Mouse (Mus musculus) myocyte (in vitro differentiated cells): ENCODE measurements at regions not wholly inside any gene's neighbourhood (a gene's known extent, or its start where the extent isn't known, plus 50 kb on each side); places are given as distances from the start of the nearest gene placed in this dataset.

Experiments
- H3K27me3 ChIP-seq: one replicate; pipeline ENCODE4 v1.6.1; 2011; ENCODE audit not compliant: control insufficient read depth, insufficient read depth, insufficient read length
- H3K36me3 ChIP-seq: one replicate; pipeline ENCODE4 v1.6.1; 2011; ENCODE audit not compliant: control insufficient read depth, insufficient read depth
- H3K4me2 ChIP-seq: one replicate; pipeline ENCODE4 v1.6.1; 2011; ENCODE audit warnings: low read depth, control low read depth
- H3K4me3 ChIP-seq: one replicate; pipeline ENCODE4 v1.5.1; 2011; ENCODE audit warnings: mild to moderate bottlenecking, control low read depth, moderate library complexity
- H3K79me2 ChIP-seq: one replicate; pipeline ENCODE4 v1.6.1; 2011; ENCODE audit not compliant: control insufficient read depth, insufficient read depth
- H3ac ChIP-seq: one replicate; pipeline ENCODE4 v1.6.1; 2011; ENCODE audit not compliant: control insufficient read depth, insufficient read length
- CEBPB ChIP-seq: IDR thresholded peaks from 2 replicates; pipeline ENCODE4 v1.6.1; 2011; ENCODE audit warnings: mild to moderate bottlenecking, moderate library complexity; ENCODE audit not compliant: poor library complexity, insufficient read depth, severe bottlenecking
- E2F4 ChIP-seq: IDR thresholded peaks from one replicate; pipeline ENCODE4 v1.6.1; 2011; ENCODE audit warnings: mild to moderate bottlenecking, control low read depth, moderate library complexity; ENCODE audit not compliant: insufficient read depth
- MAX ChIP-seq: IDR thresholded peaks from one replicate; pipeline ENCODE4 v1.6.1; 2011; ENCODE audit warnings: low read depth, mild to moderate bottlenecking, control low read depth
- MYOD1 ChIP-seq, 3 experiments: IDR thresholded peaks; one replicate each; pipeline ENCODE4 v1.6.1; 2011; ENCODE audit warnings: control low read depth in 2 of 3, low read depth in 2 of 3, mild to moderate bottlenecking in 2 of 3, moderate library complexity in 1 of 3; ENCODE audit not compliant: insufficient read length in 2 of 3, control insufficient read depth in 1 of 3
- MYOG ChIP-seq, 3 experiments: IDR thresholded peaks; one replicate each; pipeline ENCODE4 v1.6.1; 2011; ENCODE audit warnings: control low read depth in 2 of 3, low read depth in 2 of 3, mild to moderate bottlenecking in 2 of 3; ENCODE audit not compliant: insufficient read length in 2 of 3, control insufficient read depth in 1 of 3, insufficient read depth in 1 of 3
- POLR2A ChIP-seq: IDR thresholded peaks from one replicate; pipeline ENCODE4 v1.6.1; 2011; ENCODE audit warnings: low read depth, mild to moderate bottlenecking, control low read depth, moderate library complexity; ENCODE audit not compliant: insufficient read length
- POLR2AphosphoS2 ChIP-seq: IDR thresholded peaks from one replicate; pipeline ENCODE4 v1.6.1; 2011; ENCODE audit warnings: low read depth, control low read depth; ENCODE audit not compliant: insufficient read length
- REST ChIP-seq: IDR thresholded peaks from one replicate; pipeline ENCODE4 v1.6.1; 2011; ENCODE audit warnings: mild to moderate bottlenecking, control low read depth, moderate library complexity; ENCODE audit not compliant: insufficient read depth, insufficient read length
- SRF ChIP-seq: IDR thresholded peaks from one replicate; pipeline ENCODE4 v1.6.1; 2011; ENCODE audit warnings: low read depth; ENCODE audit not compliant: control insufficient read depth, insufficient read length
- TCF12 ChIP-seq: IDR thresholded peaks from one replicate; pipeline ENCODE4 v1.6.1; 2011; ENCODE audit warnings: mild to moderate bottlenecking, control low read depth; ENCODE audit not compliant: poor library complexity, insufficient read depth, severe bottlenecking
- TCF3 ChIP-seq: IDR thresholded peaks from one replicate; pipeline ENCODE4 v1.6.1; 2011; ENCODE audit warnings: low read depth, control low read depth; ENCODE audit not compliant: insufficient read length
- USF1 ChIP-seq: IDR thresholded peaks from one replicate; pipeline ENCODE4 v1.6.1; 2011; ENCODE audit warnings: low read depth, mild to moderate bottlenecking, control low read depth, moderate library complexity

GRCm38 (mm10) chr3:128938536-128938935, 261.1 kb upstream of the Pitx2 start:
- H3K4me2 ChIP-seq: no peak overlapping the region
- no peak for TF ChIP-seq TCF12
- TF ChIP-seq USF1: no peak
- no peak for TF ChIP-seq SRF
- no peak for TF ChIP-seq POLR2AphosphoS2
- TF ChIP-seq REST: no peak
- no peak for TF ChIP-seq E2F4
- no peak for TF ChIP-seq MYOG (IDR thresholded peaks at IDR 0.05; ENCODE audit: control insufficient read depth in 1 of 3, insufficient read depth in 1 of 3, insufficient read length in 2 of 3, low read depth in 2 of 3)
- TF ChIP-seq POLR2A: no peak
- TF ChIP-seq TCF3: no peak
- TF ChIP-seq MAX: no peak
- TF ChIP-seq CEBPB: no peak
- TF ChIP-seq MYOD1 (IDR thresholded peaks at IDR 0.05; ENCODE audit: control insufficient read depth in 1 of 3, insufficient read length in 2 of 3, low read depth in 2 of 3): no peak
- no peak overlapping the region for H3K4me3 ChIP-seq
- H3K79me2 ChIP-seq: no peaks in the 10 kb centered on the region
- H3ac ChIP-seq: no peak overlapping the region
- H3K27me3 ChIP-seq: no peaks in the 10 kb centered on the region
- H3K36me3 ChIP-seq: no peaks in the 10 kb centered on the region

- Histone ChIP-seq H3K79me2 (no peaks in the 10 kb centered on the region), H3ac (no peak overlapping the region), H3K27me3 (no peaks in the 10 kb centered on the region), H3K4me3 (no peak overlapping the region), H3K4me2 (no peak overlapping the region), H3K36me3 (no peaks in the 10 kb centered on the region)
- TF ChIP-seq MYOG (IDR thresholded peaks at IDR 0.05; ENCODE audit: control insufficient read depth in 1 of 3, insufficient read depth in 1 of 3, insufficient read length in 2 of 3, low read depth in 2 of 3) (no peak), POLR2A (no peak), MAX (no peak), REST (no peak), TCF3 (no peak), MYOD1 (IDR thresholded peaks at IDR 0.05; ENCODE audit: control insufficient read depth in 1 of 3, insufficient read length in 2 of 3, low read depth in 2 of 3) (no peak), E2F4 (no peak), SRF (no peak), USF1 (no peak), POLR2AphosphoS2 (no peak), TCF12 (no peak), CEBPB (no peak)
Measured at GRCm38 (mm10) chr3:128941156-128941555, 258.5 kb upstream of the Pitx2 start.

GRCm38 (mm10) chr3:128944631-128945030, 255.0 kb upstream of the Pitx2 start:
- H3K27me3 ChIP-seq: no peaks in the 10 kb centered on the region
- no peaks in the 10 kb centered on the region for H3K36me3 ChIP-seq
- TF ChIP-seq SRF: no peak
- no peak for TF ChIP-seq POLR2AphosphoS2
- no peak for TF ChIP-seq TCF12
- TF ChIP-seq USF1: no peak
- TF ChIP-seq MAX: no peak
- no peak for TF ChIP-seq E2F4
- no peak for TF ChIP-seq MYOD1 (IDR thresholded peaks at IDR 0.05; ENCODE audit: control insufficient read depth in 1 of 3, insufficient read length in 2 of 3, low read depth in 2 of 3)
- no peak for TF ChIP-seq TCF3
- no peak for TF ChIP-seq MYOG (IDR thresholded peaks at IDR 0.05; ENCODE audit: control insufficient read depth in 1 of 3, insufficient read depth in 1 of 3, insufficient read length in 2 of 3, low read depth in 2 of 3)
- no peaks in the 10 kb centered on the region for H3K79me2 ChIP-seq
- no peak overlapping the region for H3ac ChIP-seq
- no peak overlapping the region for H3K4me3 ChIP-seq
- H3K4me2 ChIP-seq: no peak overlapping the region

- Histone ChIP-seq H3K4me2 (no peak overlapping the region), H3K36me3 (no peaks in the 10 kb centered on the region), H3K4me3 (no peak overlapping the region), H3ac (no peak overlapping the region), H3K27me3 (no peaks in the 10 kb centered on the region), H3K79me2 (no peaks in the 10 kb centered on the region)
- no peak for TF ChIP-seq TCF12
- no peak for TF ChIP-seq MYOD1 (IDR thresholded peaks at IDR 0.05; ENCODE audit: control insufficient read depth in 1 of 3, insufficient read length in 2 of 3, low read depth in 2 of 3)
- no peak for TF ChIP-seq MYOG (IDR thresholded peaks at IDR 0.05; ENCODE audit: control insufficient read depth in 1 of 3, insufficient read depth in 1 of 3, insufficient read length in 2 of 3, low read depth in 2 of 3)
- TF ChIP-seq E2F4: no peak
- no peak for TF ChIP-seq POLR2A
- TF ChIP-seq CEBPB: no peak
- no peak for TF ChIP-seq USF1
Measured at GRCm38 (mm10) chr3:128954886-128955285, 244.8 kb upstream of the Pitx2 start.

GRCm38 (mm10) chr3:128976752-128977151, 222.9 kb upstream of the Pitx2 start:
- Histone ChIP-seq H3ac (no peak overlapping the region), H3K36me3 (no peaks in the 10 kb centered on the region), H3K4me3 (no peak overlapping the region), H3K79me2 (no peaks in the 10 kb centered on the region), H3K27me3 (no peaks in the 10 kb centered on the region), H3K4me2 (no peak overlapping the region)
- TF ChIP-seq REST (no peak), POLR2AphosphoS2 (no peak), SRF (no peak), USF1 (no peak), CEBPB (no peak), TCF12 (no peak), MAX (no peak), E2F4 (no peak), POLR2A (no peak), MYOG (IDR thresholded peaks at IDR 0.05; ENCODE audit: control insufficient read depth in 1 of 3, insufficient read depth in 1 of 3, insufficient read length in 2 of 3, low read depth in 2 of 3) (no peak)
